ENCODE assay signal across 20 mouse cellular contexts in the genomic region with DNA sequence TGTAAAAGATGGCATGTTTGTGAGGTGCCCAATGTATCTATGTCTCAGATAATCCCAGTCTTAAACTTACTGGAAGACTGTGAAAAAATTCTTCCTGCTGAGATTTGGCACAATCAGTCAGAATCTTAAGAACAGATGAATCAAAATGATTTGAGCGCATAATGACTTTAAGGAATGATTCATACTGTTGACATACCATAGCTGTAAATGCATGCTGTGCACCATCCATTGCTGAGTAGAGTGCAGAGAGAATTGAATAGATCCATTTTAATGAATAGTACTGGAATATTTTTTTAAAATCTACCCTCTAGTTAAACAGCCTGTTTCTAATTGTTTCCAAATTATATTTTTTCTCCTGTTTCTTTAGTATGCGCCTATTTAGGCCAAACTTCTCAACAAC.
A peak's percentile ranks its signal among the peaks of the same experiment; 100 is the strongest.
DNase-seq lines count a peak whose midpoint lies in the region; ATAC-seq and TF ChIP-seq lines count a peak whose summit lies in the region.
"Had no signal": no experiment of that assay in that cellular context is flagged by ENCODE, and none has a peak within 500 bp of the region (broad histone marks: within the 10 kb centered on the region; RNA-seq: fewer than 3 reads in every experiment).

No protein-coding gene starts in this region.

- no peak overlapping the region for H3K4me2 ChIP-seq in forebrain, postnatal 0 days (ENCODE audit: low read depth)
- no peak overlapping the region for H3K4me2 ChIP-seq in midbrain, embryonic 15.5 days
- H3K4me2 ChIP-seq: embryonic facial prominence, embryonic 13.5 days; embryonic facial prominence, embryonic 15.5 days; forebrain, embryonic 15.5 days had no signal

- no peak for TF ChIP-seq CTCF in forebrain, postnatal 0 days (IDR thresholded peaks at IDR 0.05; ENCODE audit: low read depth)
- no peak for TF ChIP-seq CTCF in brain, embryonic 14.5 days (IDR thresholded peaks at IDR 0.05; ENCODE audit: borderline replicate concordance, extremely low read depth, insufficient read depth, insufficient read length)

- WGBS in forebrain, postnatal 0 days: 82% methylated on average over 2 of the region's 2 CpGs
- 87% methylated on average over 2 of the region's 2 CpGs for WGBS in forebrain, embryonic 10.5 days
- 84% methylated on average over 2 of the region's 2 CpGs for WGBS in midbrain, embryonic 15.5 days

- H3K9ac ChIP-seq in forebrain, postnatal 0 days: no peak overlapping the region
- H3K9ac ChIP-seq in midbrain, embryonic 15.5 days: no peak overlapping the region
- H3K9ac ChIP-seq: embryonic facial prominence, embryonic 13.5 days; embryonic facial prominence, embryonic 15.5 days; forebrain, embryonic 15.5 days had no signal

- H3K4me1 ChIP-seq in forebrain, postnatal 0 days (ENCODE audit: insufficient read depth): no peaks in the 10 kb centered on the region
- no peaks in the 10 kb centered on the region for H3K4me1 ChIP-seq in forebrain, embryonic 10.5 days
- no peaks in the 10 kb centered on the region for H3K4me1 ChIP-seq in midbrain, embryonic 15.5 days
- H3K4me1 ChIP-seq: embryonic facial prominence, embryonic 13.5 days; embryonic facial prominence, embryonic 15.5 days; forebrain, embryonic 15.5 days had no signal

- no peak overlapping the region for H3K4me3 ChIP-seq in forebrain, postnatal 0 days (ENCODE audit: low read depth, low read length)
- no peak overlapping the region for H3K4me3 ChIP-seq in forebrain, embryonic 10.5 days
- no peak overlapping the region for H3K4me3 ChIP-seq in midbrain, embryonic 15.5 days
- H3K4me3 ChIP-seq: embryonic facial prominence, embryonic 13.5 days; embryonic facial prominence, embryonic 15.5 days; erythroblast, embryonic 14.5 days; forebrain, embryonic 15.5 days had no signal

- no peaks in the 10 kb centered on the region for H3K9me3 ChIP-seq in forebrain, postnatal 0 days (ENCODE audit: low read length)
- no peaks in the 10 kb centered on the region for H3K9me3 ChIP-seq in forebrain, embryonic 10.5 days
- H3K9me3 ChIP-seq in midbrain, embryonic 15.5 days: no peaks in the 10 kb centered on the region
- H3K9me3 ChIP-seq: embryonic facial prominence, embryonic 13.5 days; embryonic facial prominence, embryonic 15.5 days; forebrain, embryonic 15.5 days had no signal

- peak; percentile 20 for DNase-seq in forebrain, postnatal 0 days
- no peak for DNase-seq in forebrain, embryonic 10.5 days (ENCODE audit: extremely low spot score, low spot score)
- peak; percentile 0 for DNase-seq in layer of hippocampus, adult 9-10 months (ENCODE audit: low spot score)
- DNase-seq in layer of hippocampus, postnatal 10 days (ENCODE audit: low spot score in 2 of 2): no peak
- DNase-seq in brain, embryonic 14.5 days (ENCODE audit: low read depth): peak; percentile 7
- DNase-seq: adrenal gland, adult 2 months; adrenal gland, postnatal 10 days; adrenal gland, postnatal 25 days; cerebellum, adult 11 months; cerebellum, adult 18-20 months; cerebellum, adult 8-10 months; cerebellum, adult 9-11 months; cerebellum, postnatal 14 days; cerebellum, postnatal 36 days; embryo, embryonic 11 days had no signal

- no peak overlapping the region for H3K27ac ChIP-seq in forebrain, postnatal 0 days (ENCODE audit: low read depth, low read length)
- H3K27ac ChIP-seq in forebrain, embryonic 10.5 days: no peak overlapping the region
- H3K27ac ChIP-seq in midbrain, embryonic 15.5 days: no peak overlapping the region
- H3K27ac ChIP-seq: embryonic facial prominence, embryonic 13.5 days; embryonic facial prominence, embryonic 15.5 days; forebrain, embryonic 15.5 days had no signal

- H3K27me3 ChIP-seq in forebrain, postnatal 0 days (ENCODE audit: insufficient read depth, low read length): no peaks in the 10 kb centered on the region
- H3K27me3 ChIP-seq in forebrain, embryonic 10.5 days (ENCODE audit: poor library complexity, severe bottlenecking): no peaks in the 10 kb centered on the region
- no peaks in the 10 kb centered on the region for H3K27me3 ChIP-seq in midbrain, embryonic 15.5 days (replicated peaks)
- H3K27me3 ChIP-seq: embryonic facial prominence, embryonic 13.5 days; embryonic facial prominence, embryonic 15.5 days; forebrain, embryonic 15.5 days had no signal

- peak; percentile 71 for ATAC-seq in forebrain, postnatal 0 days
- ATAC-seq in midbrain, embryonic 15.5 days (replicated peaks): no peak
- ATAC-seq: forebrain, embryonic 15.5 days had no signal

- TF ChIP-seq POLR2A in brain, embryonic 14.5 days (IDR thresholded peaks at IDR 0.05; ENCODE audit: borderline replicate concordance, extremely low read depth, insufficient read depth, insufficient read length, poor library complexity, severe bottlenecking): no peak

- H3K36me3 ChIP-seq in forebrain, postnatal 0 days (ENCODE audit: insufficient read depth): no peaks in the 10 kb centered on the region
- no peaks in the 10 kb centered on the region for H3K36me3 ChIP-seq in forebrain, embryonic 10.5 days (replicated peaks)
- H3K36me3 ChIP-seq in midbrain, embryonic 15.5 days (replicated peaks): no peaks in the 10 kb centered on the region
- H3K36me3 ChIP-seq: embryonic facial prominence, embryonic 13.5 days; embryonic facial prominence, embryonic 15.5 days; forebrain, embryonic 15.5 days had no signal

Comparison
In these comparisons a context has a peak if more than half of its experiments do, and no peak if none do; other contexts are left out.
1. DNase-seq: peak in forebrain, postnatal 0 days (single experiment), layer of hippocampus, adult 9-10 months (single experiment) and brain, embryonic 14.5 days (single experiment); none in forebrain, embryonic 10.5 days (single experiment) and layer of hippocampus, postnatal 10 days (0 of 2).